Mouse (Mus musculus) kidney, embryonic 14.5 days (tissue): ENCODE data around the gene Gja4. TPM values are rescaled to one million over a fixed set of nuclear protein-coding genes. Genes with fewer than 3 reads are reported as not detected.

Experiments used
- ATAC-seq: fragments of 200-750 bp; cut with Nextera tagmentation; 2 replicates; pipeline ENCODE4 v1.8.0; 2017; ENCODE audit warnings: moderate number of reproducible peaks, mild to moderate bottlenecking, moderate TSS enrichment, moderate library complexity; ENCODE audit not compliant: low FRiP score, low TSS enrichment
- H3K27ac ChIP-seq: fragments of 300-500 bp; sonication (generic); 2 replicates; pipeline ENCODE4 v1.5.1; 2014; ENCODE audit warnings: low read depth, mild to moderate bottlenecking, low read length, moderate library complexity, mixed read lengths
- H3K27me3 ChIP-seq: fragments of 300-500 bp; sonication (generic); 2 replicates; pipeline ENCODE4 v1.6.1; 2014; ENCODE audit warnings: mild to moderate bottlenecking, low read length; ENCODE audit not compliant: control insufficient read depth, insufficient read depth
- H3K36me3 ChIP-seq: fragments of 300-500 bp; sonication (generic); 2 replicates; pipeline ENCODE4 v1.6.1; 2014; ENCODE audit warnings: low read length, mixed read lengths; ENCODE audit not compliant: control insufficient read depth, insufficient read depth
- H3K4me1 ChIP-seq: fragments of 300-500 bp; sonication (generic); 2 replicates; pipeline ENCODE4 v1.6.1; 2014; ENCODE audit warnings: low read length, mixed read lengths; ENCODE audit not compliant: control insufficient read depth, insufficient read depth
- H3K4me2 ChIP-seq: fragments of 300-500 bp; sonication (generic); replicated peaks from 2 replicates; pipeline ENCODE4 v1.6.1; 2014; ENCODE audit warnings: low read depth, mild to moderate bottlenecking, low read length
- H3K4me3 ChIP-seq: fragments of 300-500 bp; sonication (generic); 2 replicates; pipeline ENCODE4 v1.5.1; 2014; ENCODE audit warnings: mild to moderate bottlenecking, low read length
- H3K9ac ChIP-seq: fragments of 300-500 bp; sonication (generic); 2 replicates; pipeline ENCODE4 v1.6.1; 2014; ENCODE audit warnings: low read depth, mild to moderate bottlenecking, low read length, moderate library complexity
- H3K9me3 ChIP-seq: fragments of 300-500 bp; sonication (generic); 2 replicates; pipeline ENCODE4 v1.6.1; 2016; ENCODE audit warnings: low read length; ENCODE audit not compliant: control insufficient read depth
- WGBS: fragments of 180-500 bp; shearing (Covaris S2); extraction: QIAGEN DNeasy Blood & Tissue Kit; methylation state at CpG from one replicate; pipeline ENCODE4 v1.1.7; 2014; 5-methylcytosine and 5-hydroxymethylcytosine counted together
- polyA plus RNA-seq: library from polyadenylated mRNA; unstranded; fragments of >200 nt; fragmentation: Nextera tagmentation; extraction: Ambion mirVana; gene quantifications from 2 replicates; pipeline ENCODE4 v1.2.1, GENCODE M21; 2014

Gene Gja4
- polyA plus RNA-seq = 22.2 and 23.7 TPM in 2 replicates

DNA sequence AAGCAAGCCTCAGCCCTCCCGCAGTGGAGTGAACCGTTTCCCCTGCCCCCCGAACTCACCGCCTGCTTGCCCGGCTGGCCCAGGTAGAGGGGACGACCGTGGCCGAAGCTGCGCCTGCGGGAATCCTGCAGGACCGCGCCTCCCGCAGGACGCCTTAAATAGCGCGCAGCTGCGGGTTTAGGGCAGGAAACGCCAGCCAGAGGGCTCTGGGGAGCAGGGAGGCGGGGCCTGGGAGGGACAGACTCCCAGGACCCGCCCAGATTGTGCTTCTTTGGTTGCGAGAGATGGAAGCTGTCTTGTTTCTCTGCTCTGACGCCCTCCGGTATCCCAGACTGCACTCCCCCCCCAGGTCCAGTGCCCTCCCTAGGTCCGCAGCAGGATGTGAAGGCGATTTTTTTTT is at the start of gene Gja4:
Gja4 (minus strand) TSS at position 179 of the 400 bp plus-strand sequence.
- Histone ChIP-seq H3K27me3 (peaks cover 23% of the 10 kb centered on the region), H3K4me2 (peak within 1 kb of the TSS; percentile 85), H3K4me1 (0 out of 2 replicates have a peak, but pooled peaks cover 2% of the 10 kb centered on the region), H3K36me3 (no peaks in the 10 kb centered on the region), H3K4me3 (peak within 1 kb of the TSS; percentile 46), H3K9ac (peak within 1 kb of the TSS; percentile 52), H3K9me3 (no peaks in the 10 kb centered on the region), H3K27ac (no peak within 1 kb of the TSS)
- WGBS = 0% methylated on average over 23 of the region's 25 CpGs
- peak; percentile 87 for ATAC-seq

GRCm38 (mm10) chr4:127363331-127363730 is 49.5 kb upstream of the Gja4 start:
- WGBS = 69% methylated on average over 4 of the region's 4 CpGs
- no peak for ATAC-seq
- H3K27ac ChIP-seq = no peak overlapping the region

GRCm38 (mm10) chr4:127362520-127362919 is 48.7 kb upstream of the Gja4 start:
- 83% methylated on average over 3 of the region's 3 CpGs for WGBS
- H3K9me3 ChIP-seq = no peaks in the 10 kb centered on the region
- peaks cover 11% of the 10 kb centered on the region for H3K4me1 ChIP-seq

More at GRCm38 (mm10) chr4:127363331-127363730, 49.5 kb upstream of the Gja4 start:
- peaks cover 4% of the 10 kb centered on the region for H3K4me1 ChIP-seq
- H3K27me3 ChIP-seq = no peaks in the 10 kb centered on the region
- no peaks in the 10 kb centered on the region for H3K36me3 ChIP-seq
- no peak overlapping the region for H3K9ac ChIP-seq
- no peak overlapping the region for H3K4me2 ChIP-seq
- H3K9me3 ChIP-seq = no peaks in the 10 kb centered on the region
- H3K4me3 ChIP-seq = no peak overlapping the region

GRCm38 (mm10) chr4:127358018-127358417 is 44.2 kb upstream of the Gja4 start, which contains the start of gene Gjb5:
Gene Gjb5 (minus strand): TSS chr4:127358181.
- Histone ChIP-seq H3K36me3 (no peaks in the 10 kb centered on the region), H3K4me3 (peak within 1 kb of the TSS; percentile 1; the same call in 1 of the 2 replicates), H3K27me3 (no peaks in the 10 kb centered on the region), H3K9me3 (no peaks in the 10 kb centered on the region), H3K4me2 (peak within 1 kb of the TSS; percentile 23; the same call in 1 of the 2 replicates), H3K4me1 (peaks cover 15% of the 10 kb centered on the region), H3K9ac (no peak within 1 kb of the TSS), H3K27ac (no peak within 1 kb of the TSS)
- WGBS = 16% methylated on average over 5 of the region's 5 CpGs
- peak; percentile 85 for ATAC-seq

More at GRCm38 (mm10) chr4:127362520-127362919, 48.7 kb upstream of the Gja4 start:
- no peak overlapping the region for H3K27ac ChIP-seq
- H3K4me2 ChIP-seq = no peak overlapping the region
- H3K9ac ChIP-seq = no peak overlapping the region
- no peaks in the 10 kb centered on the region for H3K36me3 ChIP-seq
- H3K4me3 ChIP-seq = no peak overlapping the region
- no peaks in the 10 kb centered on the region for H3K27me3 ChIP-seq
- no peak for ATAC-seq

DNA sequence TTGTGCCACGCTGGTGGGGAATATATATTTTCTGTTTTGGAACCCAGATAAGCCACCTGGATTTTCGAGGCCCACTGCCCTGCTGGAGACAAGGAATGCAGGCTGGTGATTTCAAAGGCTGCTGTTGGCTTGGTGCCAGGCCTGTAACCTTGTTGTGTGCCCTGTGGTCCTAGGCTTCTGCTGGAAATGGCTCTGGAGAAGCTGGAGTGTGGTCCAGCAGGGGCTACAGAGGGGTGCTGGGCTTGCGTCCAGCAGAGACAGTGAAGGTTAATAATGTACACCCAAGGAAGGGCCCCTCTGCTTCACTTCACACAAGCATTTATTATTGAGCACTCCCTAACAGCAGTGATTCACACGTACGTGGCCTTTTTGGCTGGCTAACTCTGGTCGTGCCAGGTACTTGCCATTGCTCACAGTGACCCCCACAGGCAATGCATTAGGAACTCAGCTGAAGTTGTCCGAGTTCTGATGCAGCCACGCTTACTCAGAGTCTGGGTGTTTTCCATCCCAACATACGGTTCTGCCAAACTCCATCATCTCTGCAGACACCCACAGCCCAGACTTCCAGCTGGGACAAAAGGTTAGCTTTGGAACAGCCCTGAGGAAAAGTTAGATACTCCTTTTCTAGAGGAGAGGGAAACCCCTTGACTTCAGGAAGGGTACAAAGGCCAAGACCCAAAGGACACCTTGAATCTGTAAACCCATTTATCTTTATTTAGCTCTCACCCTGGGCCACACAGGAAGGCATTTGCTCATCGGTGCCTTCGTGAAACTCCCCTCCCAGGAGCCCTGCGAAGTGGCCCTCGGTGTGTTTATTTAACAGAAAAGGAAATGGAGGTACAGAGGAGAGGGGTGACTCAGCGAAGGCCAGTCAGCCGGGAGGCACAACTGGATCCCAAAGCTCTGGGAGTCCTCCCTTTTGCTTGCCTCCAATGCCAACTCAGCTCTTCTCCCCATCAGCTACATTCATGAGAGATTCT is 41.0 kb upstream of the Gja4 start:
- 37% methylated on average over 15 of the region's 15 CpGs for WGBS
- no peaks in the 10 kb centered on the region for H3K36me3 ChIP-seq
- no peak overlapping the region for H3K4me2 ChIP-seq
- H3K4me1 ChIP-seq = peaks cover 15% of the 10 kb centered on the region
- no peaks in the 10 kb centered on the region for H3K9me3 ChIP-seq
- H3K27ac ChIP-seq = no peak overlapping the region
- H3K9ac ChIP-seq = no peak overlapping the region
- no peak overlapping the region for H3K4me3 ChIP-seq
- H3K27me3 ChIP-seq = no peaks in the 10 kb centered on the region
- no peak for ATAC-seq

GRCm38 (mm10) chr4:127353951-127354438 is 40.2 kb upstream of the Gja4 start, which contains the start of gene Gjb4:
Gene Gjb4 (minus strand): TSS chr4:127354081.
- Histone ChIP-seq H3K9me3 (no peaks in the 10 kb centered on the region), H3K36me3 (no peaks in the 10 kb centered on the region), H3K4me2 (no peak within 1 kb of the TSS; the same call in 1 of the 2 replicates), H3K4me1 (peaks cover 15% of the 10 kb centered on the region), H3K27me3 (no peaks in the 10 kb centered on the region), H3K4me3 (no peak within 1 kb of the TSS), H3K9ac (no peak within 1 kb of the TSS), H3K27ac (no peak within 1 kb of the TSS)
- 53% methylated on average over 8 of the region's 8 CpGs for WGBS
- ATAC-seq = no peak

GRCm38 (mm10) chr4:127352594-127352993 is 38.8 kb upstream of the Gja4 start:
- Histone ChIP-seq H3K9me3 (no peaks in the 10 kb centered on the region), H3K36me3 (no peaks in the 10 kb centered on the region), H3K4me1 (peaks cover 5% of the 10 kb centered on the region; the same call in 1 of the 2 replicates), H3K4me2 (no peak overlapping the region), H3K9ac (no peak overlapping the region), H3K27ac (no peak overlapping the region), H3K27me3 (no peaks in the 10 kb centered on the region), H3K4me3 (no peak overlapping the region)
- no peak for ATAC-seq
- 52% methylated on average over 1 of the region's 1 CpGs for WGBS

DNA sequence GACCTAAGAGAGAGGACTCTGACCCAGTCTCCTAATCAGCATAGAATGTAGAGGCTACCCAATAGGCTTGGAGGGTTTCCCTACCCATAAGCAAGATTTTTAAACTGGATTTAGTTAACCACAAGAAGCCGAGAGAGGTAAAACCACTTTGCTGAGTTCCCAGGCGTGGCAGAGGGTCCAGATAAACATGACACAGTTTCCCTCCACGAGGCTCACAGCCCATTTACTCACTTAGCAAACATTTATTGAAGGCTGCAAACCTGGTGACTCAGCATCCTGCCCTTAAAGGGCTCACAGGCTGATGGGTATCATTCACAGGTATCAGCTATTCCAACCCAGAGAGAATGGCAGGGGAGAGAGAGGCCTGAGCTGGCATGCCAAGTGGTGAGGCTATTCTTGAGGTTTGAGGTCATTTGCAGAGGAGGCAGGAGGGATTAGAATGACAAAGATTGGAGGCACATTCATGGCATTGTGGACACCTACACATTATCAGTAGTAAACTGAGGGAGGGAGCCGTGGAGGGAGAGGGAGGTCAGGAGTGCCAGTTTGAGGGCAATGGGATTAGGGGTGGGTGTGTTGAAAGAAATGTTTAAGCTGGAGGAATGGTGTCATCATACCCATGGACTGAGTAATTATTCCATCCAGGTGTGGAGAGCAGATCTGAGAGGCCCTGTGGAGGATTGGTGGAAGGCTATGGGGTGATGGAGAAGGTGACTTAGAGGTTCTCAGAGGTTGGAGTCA is 35.9 kb upstream of the Gja4 start:
- no peak overlapping the region for H3K9ac ChIP-seq
- no peak for ATAC-seq
- H3K4me1 ChIP-seq = 0 out of 2 replicates have a peak, but pooled peaks cover 3% of the 10 kb centered on the region
- no peak overlapping the region for H3K4me3 ChIP-seq
- H3K27ac ChIP-seq = no peak overlapping the region
- H3K27me3 ChIP-seq = no peaks in the 10 kb centered on the region
- H3K9me3 ChIP-seq = no peaks in the 10 kb centered on the region
- WGBS = 62% methylated on average over 4 of the region's 4 CpGs
- no peaks in the 10 kb centered on the region for H3K36me3 ChIP-seq
- H3K4me2 ChIP-seq = no peak overlapping the region
